Mouse (Mus musculus): Measurements from ENCODE around the gene Foxn4.

- no peak for TF ChIP-seq CTCF (IDR thresholded peaks at IDR 0.05; ENCODE audit: low read depth)
- no peak for TF ChIP-seq EP300 (IDR thresholded peaks at IDR 0.05; ENCODE audit: low read depth)
These were observed 32.9 kb upstream of the Foxn4 start for GRCm38 (mm10) chr5:114306496-114306895.

All from liver, embryonic 14.5 days (tissue).